9 mouse cellular contexts compared by ENCODE assay signal in genomic region chr10:117494171-117494701, GRCm38 (mm10).
A peak's percentile ranks its signal among the peaks of the same experiment; 100 is the strongest.
DNase-seq lines count a peak whose midpoint lies in the region; ATAC-seq and TF ChIP-seq lines count a peak whose summit lies in the region.
"Had no signal": no experiment of that assay in that cellular context is flagged by ENCODE, and none has a peak within 500 bp of the region (broad histone marks: within the 10 kb centered on the region; RNA-seq: fewer than 3 reads in every experiment).

No protein-coding gene starts in this region.

- no peak overlapping the region for H3K27ac ChIP-seq in heart, embryonic 11.5 days (ENCODE audit: low read depth, low read length)
- peak overlapping the region; percentile 57 for H3K27ac ChIP-seq in embryonic facial prominence, embryonic 10.5 days (replicated peaks)
- no peak overlapping the region for H3K27ac ChIP-seq in hindbrain, embryonic 16.5 days (ENCODE audit: low read depth, low read length)
- no peak overlapping the region for H3K27ac ChIP-seq in liver, embryonic 14.5 days
- H3K27ac ChIP-seq in neural tube, embryonic 13.5 days (replicated peaks), result no peak overlapping the region

- no peaks in the 10 kb centered on the region for H3K27me3 ChIP-seq in heart, embryonic 11.5 days (ENCODE audit: control insufficient read depth, insufficient read depth, low read length)
- no peaks in the 10 kb centered on the region; the same call in 1 of the 2 replicates for H3K27me3 ChIP-seq in embryonic facial prominence, embryonic 10.5 days (replicated peaks; ENCODE audit: low read depth, poor library complexity, severe bottlenecking)
- H3K27me3 ChIP-seq in hindbrain, embryonic 16.5 days (replicated peaks; ENCODE audit: control insufficient read depth, insufficient read depth, low read length), result no peaks in the 10 kb centered on the region
- no peaks in the 10 kb centered on the region for H3K27me3 ChIP-seq in liver, embryonic 14.5 days (ENCODE audit: control insufficient read depth, insufficient read depth, low read length)
- no peaks in the 10 kb centered on the region for H3K27me3 ChIP-seq in neural tube, embryonic 13.5 days
- H3K27me3 ChIP-seq: Patski had no signal

- no peak for DNase-seq in heart, postnatal 14 days
- peak; percentile 37 for DNase-seq in embryonic facial prominence, embryonic 10.5 days (ENCODE audit: low spot score)
- DNase-seq in liver, embryonic 14.5 days (ENCODE audit: low read depth in 3 of 3, low spot score in 3 of 3), result peak in 1 of 3 experiments; percentile 15
- no peak for DNase-seq in gastrocnemius, postnatal 25 days
- no peak for DNase-seq in urinary bladder, postnatal 36 days (ENCODE audit: low spot score in 2 of 2)

- H3K9me3 ChIP-seq in heart, embryonic 11.5 days (replicated peaks; ENCODE audit: control insufficient read depth, low read length), result no peaks in the 10 kb centered on the region
- 0 out of 2 replicates have a peak, but pooled peaks cover 2% of the 10 kb centered on the region for H3K9me3 ChIP-seq in embryonic facial prominence, embryonic 10.5 days
- no peaks in the 10 kb centered on the region for H3K9me3 ChIP-seq in hindbrain, embryonic 16.5 days (ENCODE audit: control insufficient read depth, low read length)
- H3K9me3 ChIP-seq in liver, embryonic 14.5 days (ENCODE audit: control insufficient read depth, low read length), result no peaks in the 10 kb centered on the region
- no peaks in the 10 kb centered on the region for H3K9me3 ChIP-seq in neural tube, embryonic 13.5 days

- intact Hi-C loops in heart, postnatal 14 days (cut with DNase I), result no loop called here

- TF ChIP-seq EP300 in liver, embryonic 14.5 days (IDR thresholded peaks at IDR 0.05; ENCODE audit: low read depth), result no peak

- no peak for ATAC-seq in heart, embryonic 11.5 days (replicated peaks; ENCODE audit: insufficient number of reproducible peaks, low FRiP score, low TSS enrichment)
- no peak for ATAC-seq in hindbrain, embryonic 16.5 days
- no peak for ATAC-seq in liver, embryonic 14.5 days (ENCODE audit: insufficient read depth)
- ATAC-seq in neural tube, embryonic 13.5 days (ENCODE audit: low read depth), result no peak
- ATAC-seq: Patski had no signal

- H3K4me2 ChIP-seq in heart, embryonic 11.5 days, result peak overlapping the region; percentile 69
- peak overlapping the region; percentile 52 for H3K4me2 ChIP-seq in hindbrain, embryonic 16.5 days (ENCODE audit: low read length)
- H3K4me2 ChIP-seq in liver, embryonic 14.5 days (ENCODE audit: low read depth), result peak overlapping the region; percentile 52
- H3K4me2 ChIP-seq in neural tube, embryonic 13.5 days, result peak overlapping the region; percentile 48

- peak overlapping the region; percentile 56 for H3K9ac ChIP-seq in heart, embryonic 11.5 days (ENCODE audit: low read depth, low read length)
- no peak overlapping the region for H3K9ac ChIP-seq in hindbrain, embryonic 16.5 days (ENCODE audit: low read depth, low read length)
- no peak overlapping the region for H3K9ac ChIP-seq in liver, embryonic 14.5 days (replicated peaks)
- H3K9ac ChIP-seq in neural tube, embryonic 13.5 days, result 0 out of 2 replicates have a peak overlapping the region, but pooled peaks have one; percentile 43

- WGBS in heart, embryonic 11.5 days (ENCODE audit: insufficient replicate concordance), result 17% methylated on average over 18 of the region's 18 CpGs
- 40% methylated on average over 18 of the region's 18 CpGs for whole genome bisulfite sequencing in embryonic facial prominence, embryonic 10.5 days
- WGBS in hindbrain, embryonic 16.5 days, result 49% methylated on average over 18 of the region's 18 CpGs
- 20% methylated on average over 18 of the region's 18 CpGs for WGBS in liver, embryonic 14.5 days (ENCODE audit: insufficient replicate concordance)
- 43% methylated on average over 18 of the region's 18 CpGs for WGBS in neural tube, embryonic 13.5 days

- no peak for TF ChIP-seq CTCF in liver, embryonic 14.5 days (IDR thresholded peaks at IDR 0.05; ENCODE audit: low read depth)

- H3K4me3 ChIP-seq in heart, embryonic 11.5 days (ENCODE audit: low read depth, low read length), result peak overlapping the region; percentile 42
- H3K4me3 ChIP-seq in embryonic facial prominence, embryonic 10.5 days, result peak overlapping the region; percentile 48
- H3K4me3 ChIP-seq in hindbrain, embryonic 16.5 days (ENCODE audit: low read length), result peak overlapping the region; percentile 15
- H3K4me3 ChIP-seq in liver, embryonic 14.5 days (ENCODE audit: insufficient read depth in 1 of 2, low read depth in 2 of 2, low read length in 2 of 2), result peak overlapping the region; percentile 34 to 50
- peak overlapping the region; percentile 24 for H3K4me3 ChIP-seq in neural tube, embryonic 13.5 days

- no peaks in the 10 kb centered on the region for H3K36me3 ChIP-seq in heart, embryonic 11.5 days (ENCODE audit: control insufficient read depth, insufficient read depth, low read length)
- no peaks in the 10 kb centered on the region for H3K36me3 ChIP-seq in embryonic facial prominence, embryonic 10.5 days (replicated peaks)
- no peaks in the 10 kb centered on the region for H3K36me3 ChIP-seq in hindbrain, embryonic 16.5 days (ENCODE audit: control insufficient read depth, insufficient read depth, low read length)
- H3K36me3 ChIP-seq in liver, embryonic 14.5 days (replicated peaks; ENCODE audit: control insufficient read depth, insufficient read depth, low read depth), result no peaks in the 10 kb centered on the region
- H3K36me3 ChIP-seq in neural tube, embryonic 13.5 days, result no peaks in the 10 kb centered on the region

- H3K4me1 ChIP-seq in heart, embryonic 11.5 days (ENCODE audit: control insufficient read depth, insufficient read depth, low read length), result no peaks in the 10 kb centered on the region; the same call in 1 of the 2 replicates
- peaks cover 10% of the 10 kb centered on the region for H3K4me1 ChIP-seq in embryonic facial prominence, embryonic 10.5 days
- no peaks in the 10 kb centered on the region; the same call in 1 of the 2 replicates for H3K4me1 ChIP-seq in hindbrain, embryonic 16.5 days (ENCODE audit: control insufficient read depth, insufficient read depth, low read depth, low read length)
- peaks cover 0 to 4% of the 10 kb centered on the region in 2 experiments; a peak in 3 of 4 replicates for H3K4me1 ChIP-seq in liver, embryonic 14.5 days (replicated peaks; ENCODE audit: control insufficient read depth in 2 of 2, insufficient read depth in 2 of 2, low read length in 1 of 2)
- 0 out of 2 replicates have a peak, but pooled peaks cover 8% of the 10 kb centered on the region for H3K4me1 ChIP-seq in neural tube, embryonic 13.5 days (replicated peaks)

Comparison
In these comparisons a context has a peak if more than half of its experiments do, and no peak if none do; other contexts are left out.
1. H3K9ac ChIP-seq: peak in heart, embryonic 11.5 days (single experiment) and neural tube, embryonic 13.5 days (single experiment); none in hindbrain, embryonic 16.5 days (single experiment) and liver, embryonic 14.5 days (single experiment).
2. Peak in every context shown above with its lines, with median percentiles within 50 percentile points of each other: H3K4me2 ChIP-seq and H3K4me3 ChIP-seq.